Mouse (Mus musculus): ENCODE results near the gene Agr2. TPM values are rescaled to one million over a fixed set of nuclear protein-coding genes. Genes with fewer than 3 reads are reported as not detected.
A peak's percentile ranks its signal among the peaks of the same experiment; 100 is the strongest.

Gene Agr2
- total and polyA plus RNA-seq, 3 experiments = not detected

GRCm38 (mm10) chr12:36029687-36030086 is 37.0 kb downstream of the Agr2 start:
- Histone ChIP-seq H3K36me3 (replicated peaks in 1 of 2; ENCODE audit: control insufficient read depth in 1 of 2, insufficient read depth in 1 of 2, low read length in 1 of 2) (no peaks in the 10 kb centered on the region), H3K4me1 (ENCODE audit: control insufficient read depth in 1 of 2, insufficient read depth in 2 of 2) (peaks cover 5 to 23% of the 10 kb centered on the region in 2 experiments; a peak in 3 of 4 replicates), H3K9ac (ENCODE audit: insufficient read depth, low read depth) (peak overlapping the region; percentile 39; the same call in 1 of the 2 replicates), H3K9me3 (replicated peaks; ENCODE audit: low read length) (peaks cover 6% of the 10 kb centered on the region), H3K4me2 (ENCODE audit: insufficient read depth, low read depth, poor library complexity, severe bottlenecking) (peak overlapping the region; percentile 95), H3K27ac (ENCODE audit: insufficient read depth, low read depth) (no peak overlapping the region), H3K27me3 (replicated peaks) (no peaks in the 10 kb centered on the region), H3K4me3 (replicated peaks in 1 of 3; ENCODE audit: low read depth in 2 of 3, low read length in 2 of 3, poor library complexity in 1 of 3) (no peak overlapping the region), H3K79me2 (replicated peaks; ENCODE audit: control insufficient read depth, extremely low read depth, insufficient read depth, poor library complexity, severe bottlenecking) (peaks cover 4% of the 10 kb centered on the region; the same call in 1 of the 2 replicates)
- in situ Hi-C loops (cut with MboI; ENCODE audit: low pct_ligation_motif_present, low pct_unique_long_range_greater_than_20kb, low sequenced_read_pairs) = no loop called here
- TF ChIP-seq MAX (IDR thresholded peaks at IDR 0.05; ENCODE audit: low read length) (no peak), PAX5 (IDR thresholded peaks at IDR 0.05; ENCODE audit: low read length) (no peak), RCOR1 (conservative IDR thresholded peaks at IDR 0.05; ENCODE audit: low read depth, low read length) (no peak), RAD21 (IDR thresholded peaks at IDR 0.05; ENCODE audit: low read depth, low read length) (no peak), EP300 (IDR thresholded peaks at IDR 0.05; ENCODE audit: low read length) (no peak), POLR2AphosphoS2 (IDR thresholded peaks at IDR 0.05; ENCODE audit: low read depth, low read length) (no peak), TBP (conservative IDR thresholded peaks at IDR 0.05; ENCODE audit: low read depth, low read length) (no peak), ZNF384 (IDR thresholded peaks at IDR 0.05; ENCODE audit: low read depth, low read length) (no peak), MAZ (IDR thresholded peaks at IDR 0.05; ENCODE audit: low read depth, low read length) (no peak), SIN3A (IDR thresholded peaks at IDR 0.05; ENCODE audit: low read length) (no peak), BHLHE40 (IDR thresholded peaks at IDR 0.05; ENCODE audit: low read depth, low read length) (no peak), JUND (conservative IDR thresholded peaks at IDR 0.05; ENCODE audit: low read depth, low read length) (no peak), SMC3 (IDR thresholded peaks at IDR 0.05; ENCODE audit: low read depth, low read length) (no peak), IRF4 (IDR thresholded peaks at IDR 0.05; ENCODE audit: low read depth, low read length) (no peak), CHD1 (IDR thresholded peaks at IDR 0.05; ENCODE audit: low read depth, low read length) (no peak), KAT2A (IDR thresholded peaks at IDR 0.05; ENCODE audit: insufficient replicate concordance, low read length) (no peak), MAFK (IDR thresholded peaks at IDR 0.05; ENCODE audit: insufficient replicate concordance, low read length) (no peak), CTCF (conservative IDR thresholded peaks at IDR 0.05 in 1 of 2, IDR thresholded peaks at IDR 0.05 in 1 of 2; ENCODE audit: low read depth in 2 of 2, low read length in 2 of 2) (no peak), E2F4 (IDR thresholded peaks at IDR 0.05; ENCODE audit: insufficient replicate concordance, low read depth, low read length) (no peak)
- dilution Hi-C loops (cut with MboI; ENCODE audit: extremely low pct_ligation_motif_present, extremely low pct_unique_long_range_greater_than_20kb, low sequenced_read_pairs) = no loop called here
- DNase-seq (ENCODE audit: extremely low read depth) = no peak

- Histone ChIP-seq H3K36me3 (replicated peaks in 1 of 2; ENCODE audit: control insufficient read depth in 1 of 2, insufficient read depth in 1 of 2, low read length in 1 of 2) (no peaks in the 10 kb centered on the region), H3K27me3 (replicated peaks) (no peaks in the 10 kb centered on the region), H3K4me2 (ENCODE audit: insufficient read depth, low read depth, poor library complexity, severe bottlenecking) (no peak overlapping the region), H3K4me1 (ENCODE audit: control insufficient read depth in 1 of 2, insufficient read depth in 2 of 2) (peaks cover 5 to 17% of the 10 kb centered on the region in 2 experiments; a peak in 3 of 4 replicates), H3K4me3 (replicated peaks in 1 of 3; ENCODE audit: low read depth in 2 of 3, low read length in 2 of 3, poor library complexity in 1 of 3) (no peak overlapping the region), H3K9me3 (replicated peaks; ENCODE audit: low read length) (peaks cover 6% of the 10 kb centered on the region), H3K79me2 (replicated peaks; ENCODE audit: control insufficient read depth, extremely low read depth, insufficient read depth, poor library complexity, severe bottlenecking) (peaks cover 8% of the 10 kb centered on the region), H3K9ac (ENCODE audit: insufficient read depth, low read depth) (no peak overlapping the region), H3K27ac (ENCODE audit: insufficient read depth, low read depth) (no peak overlapping the region)
- dilution Hi-C loops (cut with MboI; ENCODE audit: extremely low pct_ligation_motif_present, extremely low pct_unique_long_range_greater_than_20kb, low sequenced_read_pairs) = no loop called here
- no peak for DNase-seq (ENCODE audit: extremely low read depth)
- TF ChIP-seq KAT2A (IDR thresholded peaks at IDR 0.05; ENCODE audit: insufficient replicate concordance, low read length) (no peak), ELF1 (IDR thresholded peaks at IDR 0.05; ENCODE audit: low read depth, low read length) (no peak), ETS1 (conservative IDR thresholded peaks at IDR 0.05; ENCODE audit: low read depth, low read length) (no peak), TBP (conservative IDR thresholded peaks at IDR 0.05; ENCODE audit: low read depth, low read length) (no peak), NELFE (IDR thresholded peaks at IDR 0.05; ENCODE audit: low read depth, low read length) (no peak), MAFK (IDR thresholded peaks at IDR 0.05; ENCODE audit: insufficient replicate concordance, low read length) (no peak), MXI1 (IDR thresholded peaks at IDR 0.05; ENCODE audit: low read depth, low read length) (no peak), RAD21 (IDR thresholded peaks at IDR 0.05; ENCODE audit: low read depth, low read length) (no peak), CTCF (conservative IDR thresholded peaks at IDR 0.05 in 1 of 2, IDR thresholded peaks at IDR 0.05 in 1 of 2; ENCODE audit: low read depth in 2 of 2, low read length in 2 of 2) (no peak), ZMIZ1 (IDR thresholded peaks at IDR 0.05; ENCODE audit: low read depth, low read length) (no peak), POLR2AphosphoS2 (IDR thresholded peaks at IDR 0.05; ENCODE audit: low read depth, low read length) (no peak), JUND (conservative IDR thresholded peaks at IDR 0.05; ENCODE audit: low read depth, low read length) (no peak), POLR2A (IDR thresholded peaks at IDR 0.05; ENCODE audit: low read depth, low read length) (no peak), MYC (IDR thresholded peaks at IDR 0.05; ENCODE audit: low read depth, low read length) (no peak), JUN (IDR thresholded peaks at IDR 0.05; ENCODE audit: insufficient read depth, low read depth, low read length) (no peak), MAZ (IDR thresholded peaks at IDR 0.05; ENCODE audit: low read depth, low read length) (no peak), SMC3 (IDR thresholded peaks at IDR 0.05; ENCODE audit: low read depth, low read length) (no peak), CHD2 (IDR thresholded peaks at IDR 0.05; ENCODE audit: low read length) (no peak), ZKSCAN1 (IDR thresholded peaks at IDR 0.05; ENCODE audit: borderline replicate concordance, low read depth, low read length) (no peak)
- in situ Hi-C loops (cut with MboI; ENCODE audit: low pct_ligation_motif_present, low pct_unique_long_range_greater_than_20kb, low sequenced_read_pairs) = no loop called here
Observed at GRCm38 (mm10) chr12:36030660-36031363, 38.1 kb downstream of the Agr2 start.

Measured in CH12.LX (cell line).